Mouse (Mus musculus): Measurements from ENCODE around the gene Fndc9.

DNA sequence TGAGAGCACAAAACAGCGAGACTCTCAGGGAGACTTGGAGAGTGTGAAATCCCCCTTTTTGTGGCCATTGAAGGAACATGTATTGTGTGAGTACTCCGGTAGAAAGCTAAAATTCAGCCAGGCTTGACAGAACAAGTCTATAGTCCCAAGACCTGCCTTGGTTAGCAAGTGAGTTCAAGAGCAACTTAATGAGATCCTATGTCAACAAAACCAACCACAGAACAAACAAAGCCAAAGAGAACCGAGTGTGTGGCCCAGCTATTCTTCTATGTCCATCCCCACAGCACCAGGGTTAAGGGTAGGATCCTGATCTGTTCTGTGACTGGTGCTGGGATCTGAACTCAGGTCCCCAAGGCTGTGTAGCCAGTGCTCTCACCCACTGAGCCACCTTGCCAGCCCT, 29.3 kb downstream of the Fndc9 start:
- TF ChIP-seq CTCF (IDR thresholded peaks at IDR 0.05), result no peak
- no peak for TF ChIP-seq POLR2A (IDR thresholded peaks at IDR 0.05; ENCODE audit: insufficient read depth, low read depth, low read length)
